Mouse (Mus musculus): ENCODE data around the gene Kl. TPM values are rescaled to one million over a fixed set of nuclear protein-coding genes. Genes with fewer than 3 reads are reported as not detected.

The Kl gene
- polyA plus RNA-seq, 1 experiment from 2014 or later: 0.05 TPM

- Histone ChIP-seq H3K36me3 (ENCODE audit: insufficient read depth, low read length) (no peaks in the 10 kb centered on the region), H3K4me2 (replicated peaks; ENCODE audit: low read depth, low read length) (no peak overlapping the region), H3K4me1 (ENCODE audit: insufficient read depth, low read depth, low read length) (no peaks in the 10 kb centered on the region), H3K27ac (ENCODE audit: low read length) (no peak overlapping the region), H3K27me3 (replicated peaks; ENCODE audit: insufficient read depth, low read length) (no peaks in the 10 kb centered on the region), H3K4me3 (ENCODE audit: low read depth, low read length) (no peak overlapping the region), H3K9ac (replicated peaks; ENCODE audit: low read depth) (no peak overlapping the region), H3K9me3 (ENCODE audit: low read length) (no peaks in the 10 kb centered on the region)
- TF ChIP-seq EP300 (IDR thresholded peaks at IDR 0.05): no peak
- TF ChIP-seq CTCF (IDR thresholded peaks at IDR 0.05): no peak
- no peak for ATAC-seq
- peak; percentile 43 for DNase-seq (ENCODE audit: low spot score)
- 18% methylated on average over 4 of the region's 4 CpGs for WGBS
Measured at GRCm38 (mm10) chr5:150936807-150937206, 15.6 kb upstream of the Kl start.

- no peak overlapping the region for H3K4me2 ChIP-seq (replicated peaks; ENCODE audit: low read depth, low read length)
- H3K27me3 ChIP-seq (replicated peaks; ENCODE audit: insufficient read depth, low read length): no peaks in the 10 kb centered on the region
- H3K9me3 ChIP-seq (ENCODE audit: low read length): no peaks in the 10 kb centered on the region
- H3K4me3 ChIP-seq (ENCODE audit: low read depth, low read length): no peak overlapping the region
- WGBS: 55% methylated on average over 2 of the region's 2 CpGs
- ATAC-seq (no peak), DNase-seq (ENCODE audit: low spot score) (no peak)
- H3K4me1 ChIP-seq (ENCODE audit: insufficient read depth, low read depth, low read length): no peaks in the 10 kb centered on the region
- TF ChIP-seq EP300 (IDR thresholded peaks at IDR 0.05) (no peak), CTCF (IDR thresholded peaks at IDR 0.05) (no peak)
- H3K27ac ChIP-seq (ENCODE audit: low read length): no peak overlapping the region
- no peak overlapping the region for H3K9ac ChIP-seq (replicated peaks; ENCODE audit: low read depth)
- no peaks in the 10 kb centered on the region for H3K36me3 ChIP-seq (ENCODE audit: insufficient read depth, low read length)
Measured at GRCm38 (mm10) chr5:150937501-150937900, 14.9 kb upstream of the Kl start.

- H3K4me2 ChIP-seq (replicated peaks; ENCODE audit: low read depth, low read length): no peak overlapping the region
- no peaks in the 10 kb centered on the region for H3K27me3 ChIP-seq (replicated peaks; ENCODE audit: insufficient read depth, low read length)
- no peak overlapping the region for H3K4me3 ChIP-seq (ENCODE audit: low read depth, low read length)
- no peak overlapping the region for H3K27ac ChIP-seq (ENCODE audit: low read length)
- H3K4me1 ChIP-seq (ENCODE audit: insufficient read depth, low read depth, low read length): no peaks in the 10 kb centered on the region
- no peak overlapping the region for H3K9ac ChIP-seq (replicated peaks; ENCODE audit: low read depth)
- no peak for TF ChIP-seq EP300 (IDR thresholded peaks at IDR 0.05)
- TF ChIP-seq CTCF (IDR thresholded peaks at IDR 0.05): peak; percentile 22; the same call in 1 of the 2 replicates
- DNase-seq (ENCODE audit: low spot score) (no peak), ATAC-seq (no peak)
- H3K9me3 ChIP-seq (ENCODE audit: low read length): no peaks in the 10 kb centered on the region
- H3K36me3 ChIP-seq (ENCODE audit: insufficient read depth, low read length): no peaks in the 10 kb centered on the region
- WGBS: 95% methylated on average over 2 of the region's 2 CpGs
Measured at GRCm38 (mm10) chr5:150945576-150945975, 6.8 kb upstream of the Kl start.

GRCm38 (mm10) chr5:150949131-150949530 is 3.3 kb upstream of the Kl start:
- 94% methylated on average over 3 of the region's 3 CpGs for WGBS
- no peaks in the 10 kb centered on the region for H3K9me3 ChIP-seq (ENCODE audit: low read length)
- peaks cover 7% of the 10 kb centered on the region; the same call in 1 of the 2 replicates for H3K4me1 ChIP-seq (ENCODE audit: insufficient read depth, low read depth, low read length)
- DNase-seq (ENCODE audit: low spot score) (no peak), ATAC-seq (no peak)
- no peak overlapping the region for H3K27ac ChIP-seq (ENCODE audit: low read length)
- H3K4me3 ChIP-seq (ENCODE audit: low read depth, low read length): no peak overlapping the region
- TF ChIP-seq EP300 (IDR thresholded peaks at IDR 0.05) (no peak), CTCF (IDR thresholded peaks at IDR 0.05) (no peak)
- peaks cover 16% of the 10 kb centered on the region for H3K27me3 ChIP-seq (replicated peaks; ENCODE audit: insufficient read depth, low read length)
- no peaks in the 10 kb centered on the region for H3K36me3 ChIP-seq (ENCODE audit: insufficient read depth, low read length)
- no peak overlapping the region for H3K4me2 ChIP-seq (replicated peaks; ENCODE audit: low read depth, low read length)
- no peak overlapping the region for H3K9ac ChIP-seq (replicated peaks; ENCODE audit: low read depth)

DNA sequence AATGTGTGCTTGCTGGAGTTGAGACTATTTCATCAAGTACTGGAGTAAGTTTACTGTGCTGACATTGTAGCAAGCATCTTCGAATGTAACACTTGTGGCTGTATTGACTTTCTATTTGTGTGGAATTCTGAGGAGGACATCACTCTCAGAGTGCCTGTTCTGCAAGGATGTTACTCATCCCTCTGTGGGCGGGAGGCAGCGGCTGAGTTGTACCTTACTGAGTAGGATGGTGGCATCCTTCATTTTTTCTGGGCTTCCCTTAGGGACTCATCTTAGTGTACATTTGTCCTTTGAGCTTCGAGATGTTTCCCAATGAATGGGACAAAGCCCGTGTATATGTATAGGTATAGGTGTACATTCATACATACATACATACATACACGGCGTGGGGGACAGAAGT is 1.1 kb upstream of the Kl start:
- no peak overlapping the region for H3K4me2 ChIP-seq (replicated peaks; ENCODE audit: low read depth, low read length)
- H3K4me3 ChIP-seq (ENCODE audit: low read depth, low read length): no peak overlapping the region
- DNase-seq (ENCODE audit: low spot score) (no peak), ATAC-seq (no peak)
- H3K36me3 ChIP-seq (ENCODE audit: insufficient read depth, low read length): no peaks in the 10 kb centered on the region
- H3K4me1 ChIP-seq (ENCODE audit: insufficient read depth, low read depth, low read length): peaks cover 7% of the 10 kb centered on the region; the same call in 1 of the 2 replicates
- H3K9ac ChIP-seq (replicated peaks; ENCODE audit: low read depth): no peak overlapping the region
- no peak overlapping the region for H3K27ac ChIP-seq (ENCODE audit: low read length)
- WGBS: 85% methylated on average over 7 of the region's 7 CpGs
- no peak for TF ChIP-seq EP300 (IDR thresholded peaks at IDR 0.05)
- no peak for TF ChIP-seq CTCF (IDR thresholded peaks at IDR 0.05)
- H3K9me3 ChIP-seq (ENCODE audit: low read length): no peaks in the 10 kb centered on the region
- H3K27me3 ChIP-seq (replicated peaks; ENCODE audit: insufficient read depth, low read length): peaks cover 16% of the 10 kb centered on the region

DNA sequence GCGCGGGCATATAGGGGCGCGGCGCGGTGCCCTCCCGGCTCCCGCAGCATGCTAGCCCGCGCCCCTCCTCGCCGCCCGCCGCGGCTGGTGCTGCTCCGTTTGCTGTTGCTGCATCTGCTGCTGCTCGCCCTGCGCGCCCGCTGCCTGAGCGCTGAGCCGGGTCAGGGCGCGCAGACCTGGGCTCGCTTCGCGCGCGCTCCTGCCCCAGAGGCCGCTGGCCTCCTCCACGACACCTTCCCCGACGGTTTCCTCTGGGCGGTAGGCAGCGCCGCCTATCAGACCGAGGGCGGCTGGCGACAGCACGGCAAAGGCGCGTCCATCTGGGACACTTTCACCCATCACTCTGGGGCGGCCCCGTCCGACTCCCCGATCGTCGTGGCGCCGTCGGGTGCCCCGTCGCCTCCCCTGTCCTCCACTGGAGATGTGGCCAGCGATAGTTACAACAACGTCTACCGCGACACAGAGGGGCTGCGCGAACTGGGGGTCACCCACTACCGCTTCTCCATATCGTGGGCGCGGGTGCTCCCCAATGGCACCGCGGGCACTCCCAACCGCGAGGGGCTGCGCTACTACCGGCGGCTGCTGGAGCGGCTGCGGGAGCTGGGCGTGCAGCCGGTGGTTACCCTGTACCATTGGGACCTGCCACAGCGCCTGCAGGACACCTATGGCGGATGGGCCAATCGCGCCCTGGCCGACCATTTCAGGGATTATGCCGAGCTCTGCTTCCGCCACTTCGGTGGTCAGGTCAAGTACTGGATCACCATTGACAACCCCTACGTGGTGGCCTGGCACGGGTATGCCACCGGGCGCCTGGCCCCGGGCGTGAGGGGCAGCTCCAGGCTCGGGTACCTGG is 488 bp downstream of the Kl start:
- DNase-seq (ENCODE audit: low spot score): peak; percentile 45
- H3K27me3 ChIP-seq (replicated peaks; ENCODE audit: insufficient read depth, low read length): peaks cover 16% of the 10 kb centered on the region
- H3K4me1 ChIP-seq (ENCODE audit: insufficient read depth, low read depth, low read length): peaks cover 7% of the 10 kb centered on the region; the same call in 1 of the 2 replicates
- no peaks in the 10 kb centered on the region for H3K9me3 ChIP-seq (ENCODE audit: low read length)
- whole genome bisulfite sequencing: 5% methylated on average over 74 of the region's 89 CpGs
- H3K27ac ChIP-seq (ENCODE audit: low read length): no peak overlapping the region
- H3K4me2 ChIP-seq (replicated peaks; ENCODE audit: low read depth, low read length): peak overlapping the region; percentile 71
- TF ChIP-seq CTCF (IDR thresholded peaks at IDR 0.05): peak; percentile 50
- TF ChIP-seq EP300 (IDR thresholded peaks at IDR 0.05): no peak
- no peaks in the 10 kb centered on the region for H3K36me3 ChIP-seq (ENCODE audit: insufficient read depth, low read length)
- H3K4me3 ChIP-seq (ENCODE audit: low read depth, low read length): peak overlapping the region; percentile 42
- ATAC-seq: peak; percentile 69
- no peak overlapping the region for H3K9ac ChIP-seq (replicated peaks; ENCODE audit: low read depth)
